Mouse (Mus musculus): ENCODE measurements around the gene Nkx2-1.

- TF ChIP-seq CTCF (conservative IDR thresholded peaks at IDR 0.05; ENCODE audit: insufficient read depth, insufficient read length, low read depth, low read length) (no peak), POLR2A (IDR thresholded peaks at IDR 0.05; ENCODE audit: low read depth, low read length) (no peak)
These were observed 4.6 kb downstream of the Nkx2-1 start for GRCm38 (mm10) chr12:56532142-56532541.

Data from kidney, adult 2 months (tissue).